Mouse (Mus musculus): ENCODE measurements around the gene Rpp38.

The Rpp38 gene

GRCm38 (mm10) chr2:3332484-3333242, at the start of gene Rpp38:
Gene Rpp38 (minus strand): TSS chr2:3332643.
- DNase-seq (ENCODE audit: low read depth) = peak; percentile 93

DNA sequence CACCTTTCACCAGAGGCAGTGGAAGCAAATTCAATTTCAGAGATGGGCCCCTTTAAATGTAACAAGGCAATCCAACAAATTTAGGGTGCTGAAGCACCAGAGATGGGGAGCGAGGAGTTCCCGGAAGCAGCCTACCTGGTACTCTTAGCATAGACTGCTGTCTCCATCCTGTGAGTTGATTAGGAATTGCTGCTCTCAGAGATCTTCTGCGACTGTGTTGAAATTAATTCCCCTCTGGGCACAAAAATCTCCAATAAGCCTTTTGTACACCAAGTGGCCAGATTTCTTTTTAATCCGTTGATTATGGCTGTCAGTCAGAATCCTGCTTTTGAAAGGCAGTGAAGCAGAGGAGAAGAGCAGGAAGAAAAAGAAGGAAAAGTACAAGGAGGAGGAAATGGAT, 32.7 kb upstream of the Rpp38 start:
- DNase-seq (ENCODE audit: low read depth) = no peak

- no peak for DNase-seq (ENCODE audit: low read depth)
These were observed 28.6 kb upstream of the Rpp38 start for GRCm38 (mm10) chr2:3361067-3361466.

- DNase-seq (ENCODE audit: low read depth) = no peak
These were observed 25.4 kb upstream of the Rpp38 start for GRCm38 (mm10) chr2:3357887-3358286.

- no peak for DNase-seq (ENCODE audit: low read depth)
These were observed 23.9 kb upstream of the Rpp38 start for GRCm38 (mm10) chr2:3356311-3356710.

DNA sequence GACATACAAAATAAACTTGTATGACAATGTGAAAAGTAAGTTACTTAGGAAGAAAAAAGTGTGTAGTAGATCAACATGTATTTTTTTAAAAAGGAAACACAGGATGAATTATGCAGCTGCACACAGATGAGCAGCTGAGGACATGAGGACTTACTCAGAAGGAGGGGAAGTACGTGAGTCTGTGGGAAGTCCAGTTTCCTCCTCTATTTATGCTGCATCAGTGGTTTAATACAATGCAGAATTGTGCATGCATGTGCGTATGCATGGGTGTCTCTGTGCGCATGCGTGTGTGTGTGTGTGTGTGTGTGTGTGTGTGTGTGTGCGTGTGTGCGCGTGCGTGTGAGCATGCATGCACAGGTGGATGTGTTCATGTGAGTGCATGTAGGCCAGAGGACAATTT, 23.4 kb upstream of the Rpp38 start:
- no peak for DNase-seq (ENCODE audit: low read depth)

DNA sequence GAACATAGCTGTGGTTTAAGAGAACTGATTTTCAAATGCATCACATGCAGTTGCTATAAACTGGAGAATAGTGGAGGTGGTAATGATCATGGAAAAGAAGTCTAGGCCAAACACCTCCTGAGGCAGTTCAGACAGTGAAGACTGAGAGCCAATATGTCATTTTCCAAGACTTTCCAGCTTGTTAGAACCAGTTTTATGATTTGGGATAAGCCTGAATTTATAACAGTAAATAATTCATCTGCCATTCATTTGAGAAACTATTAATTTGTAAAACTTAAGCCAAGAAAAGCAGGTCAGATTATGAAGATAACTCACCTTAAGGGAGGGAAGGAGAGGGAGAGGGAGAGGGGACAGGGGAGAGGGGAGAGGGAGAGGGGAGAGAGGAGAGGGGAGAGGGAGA, 20.7 kb upstream of the Rpp38 start:
- DNase-seq (ENCODE audit: low read depth) = no peak

DNA sequence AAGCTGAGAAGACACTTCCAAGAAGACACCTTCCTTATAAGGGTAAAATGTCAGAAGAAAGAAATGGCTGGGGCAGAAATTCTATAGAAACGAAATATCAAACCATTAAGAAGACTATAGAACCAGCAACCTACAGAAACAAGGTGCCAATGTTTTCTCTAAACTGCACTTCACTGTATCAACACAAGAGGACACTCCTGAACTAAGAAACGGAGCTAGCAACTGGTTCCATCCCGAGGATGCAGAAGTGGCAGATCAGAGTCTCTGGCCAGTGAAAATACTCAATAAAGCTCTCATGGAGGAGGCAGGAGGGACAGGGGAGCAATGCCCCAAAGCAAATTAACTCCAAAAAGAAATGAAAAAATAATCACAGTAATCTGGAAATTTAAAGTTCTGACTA, 16.5 kb upstream of the Rpp38 start:
- DNase-seq (ENCODE audit: low read depth) = no peak

DNA sequence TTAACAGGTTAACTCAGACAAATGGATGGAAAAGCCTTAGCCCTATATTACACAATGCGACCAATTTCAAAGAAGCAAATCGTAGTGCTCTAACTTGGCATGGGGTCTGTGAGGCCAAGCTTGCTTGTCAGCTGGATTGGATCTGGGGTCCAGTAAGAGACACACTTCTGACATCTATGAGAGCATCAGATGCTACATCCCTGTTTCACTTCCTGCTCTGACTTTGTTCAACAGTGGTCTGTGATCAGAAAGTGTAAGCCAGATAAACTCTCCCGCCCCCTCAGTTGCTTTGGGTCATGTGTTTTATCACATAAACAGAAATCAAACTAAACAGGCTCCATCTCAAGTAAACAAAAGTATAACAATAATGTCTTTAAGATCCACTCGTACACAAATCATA, 16.0 kb upstream of the Rpp38 start:
- no peak for DNase-seq (ENCODE audit: low read depth)

- DNase-seq (ENCODE audit: low read depth) = peak; percentile 60
These were observed 3.3 kb upstream of the Rpp38 start, which contains the start of gene Acbd7 for GRCm38 (mm10) chr2:3335611-3336301. Gene Acbd7 (plus strand): TSS chr2:3336168.

- no peak for DNase-seq (ENCODE audit: low read depth)
These were observed 1.3 kb upstream of the Rpp38 start for GRCm38 (mm10) chr2:3333761-3334160.

DNA sequence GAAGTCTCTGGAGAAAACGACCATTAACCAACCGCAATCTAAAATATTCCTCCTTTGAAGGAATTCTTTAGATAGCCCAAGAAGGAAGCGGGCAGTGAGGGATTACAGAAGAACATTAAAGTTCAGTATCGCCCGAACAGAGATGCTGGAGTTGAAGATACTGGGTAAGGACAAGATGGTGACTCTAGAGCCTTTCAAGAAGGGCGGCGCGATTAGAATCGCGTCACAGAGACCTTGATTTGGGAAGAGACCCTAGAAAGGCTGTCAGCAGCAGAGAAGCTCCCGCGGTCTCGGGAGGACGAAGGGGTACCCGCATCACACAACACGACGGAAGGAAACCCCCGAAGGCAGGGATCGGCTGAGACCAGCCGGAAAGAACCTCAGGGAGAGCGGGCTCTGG, 387 bp downstream of the Rpp38 start:
- DNase-seq (ENCODE audit: low read depth) = no peak

DNA sequence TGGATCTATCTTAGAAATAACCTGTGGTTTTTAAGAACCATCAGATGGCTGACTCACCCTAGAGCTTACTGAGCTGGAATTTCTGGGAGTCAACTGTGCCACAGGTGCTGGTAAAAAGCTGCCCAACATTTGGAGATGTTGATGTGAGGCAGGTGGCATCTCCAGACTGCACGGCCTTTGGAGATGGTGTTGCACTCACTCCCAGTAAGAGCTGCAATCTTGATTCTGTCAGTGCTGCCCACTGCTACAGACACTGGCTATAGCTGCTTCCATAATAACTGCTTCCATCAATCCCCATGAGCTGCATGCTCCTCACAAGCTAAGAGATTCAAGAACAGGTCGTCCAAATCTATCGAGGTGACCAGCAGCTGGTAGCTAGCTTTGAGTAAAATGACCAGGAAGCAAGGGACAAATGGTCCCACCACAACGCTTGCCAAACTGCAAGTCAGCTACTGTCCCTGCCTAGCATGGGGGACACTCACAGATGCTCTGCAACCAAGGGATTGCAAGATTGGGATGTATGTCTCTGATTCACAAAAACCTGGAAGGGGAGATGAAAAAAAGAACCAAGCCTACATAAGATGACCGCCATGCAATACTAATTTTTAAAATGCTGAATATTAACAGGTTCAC, 1.3 kb downstream of the Rpp38 start:
- DNase-seq (ENCODE audit: low read depth) = no peak

DNA sequence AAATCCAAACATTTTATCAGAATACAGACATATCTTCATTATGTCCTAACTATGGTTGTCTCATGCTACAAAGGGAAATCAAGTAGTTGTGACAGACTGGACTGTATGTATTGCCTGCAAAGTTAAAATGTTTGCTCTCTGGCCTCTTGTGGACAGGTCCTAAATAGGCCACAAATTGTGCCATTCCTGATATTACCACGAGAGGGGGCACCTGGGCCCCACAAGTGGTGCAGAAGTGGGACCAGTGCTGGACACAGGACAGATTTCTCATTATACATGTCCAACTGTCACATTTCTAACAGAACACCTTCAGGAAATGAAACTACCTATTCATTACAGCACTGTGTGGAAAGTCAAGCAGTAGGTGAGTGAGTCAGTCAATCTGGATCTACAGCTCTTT, 5.1 kb downstream of the Rpp38 start:
- DNase-seq (ENCODE audit: low read depth) = no peak

GRCm38 (mm10) chr2:3326547-3326946, 5.9 kb downstream of the Rpp38 start:
- no peak for DNase-seq (ENCODE audit: low read depth)

GRCm38 (mm10) chr2:3324381-3325130, 7.9 kb downstream of the Rpp38 start:
- DNase-seq (ENCODE audit: low read depth) = no peak

- DNase-seq (ENCODE audit: low read depth) = no peak
These were observed 9.3 kb downstream of the Rpp38 start for GRCm38 (mm10) chr2:3323132-3323531.

- DNase-seq (ENCODE audit: low read depth) = no peak
These were observed 26.9 kb downstream of the Rpp38 start for GRCm38 (mm10) chr2:3305426-3306025.

DNA sequence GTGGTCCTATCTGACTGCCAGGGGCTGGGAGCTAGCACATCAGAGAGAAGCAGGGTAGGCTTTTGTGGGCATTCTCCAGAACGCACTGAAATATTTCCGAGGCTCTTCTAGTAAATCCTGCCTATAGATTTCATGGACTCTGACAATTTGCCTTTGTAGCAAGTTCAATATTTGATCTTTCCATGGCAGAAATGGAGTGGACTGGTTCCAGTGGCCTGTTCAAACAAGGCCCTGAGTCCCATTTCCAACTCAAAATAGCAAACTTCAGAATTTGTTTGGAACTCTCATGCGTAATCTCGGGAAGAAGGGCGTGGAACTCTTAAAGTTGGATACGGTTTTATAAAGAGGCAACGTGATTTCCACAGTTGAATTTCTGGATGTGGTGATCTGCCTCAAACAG, 36.6 kb downstream of the Rpp38 start:
- DNase-seq (ENCODE audit: low read depth) = no peak

DNA sequence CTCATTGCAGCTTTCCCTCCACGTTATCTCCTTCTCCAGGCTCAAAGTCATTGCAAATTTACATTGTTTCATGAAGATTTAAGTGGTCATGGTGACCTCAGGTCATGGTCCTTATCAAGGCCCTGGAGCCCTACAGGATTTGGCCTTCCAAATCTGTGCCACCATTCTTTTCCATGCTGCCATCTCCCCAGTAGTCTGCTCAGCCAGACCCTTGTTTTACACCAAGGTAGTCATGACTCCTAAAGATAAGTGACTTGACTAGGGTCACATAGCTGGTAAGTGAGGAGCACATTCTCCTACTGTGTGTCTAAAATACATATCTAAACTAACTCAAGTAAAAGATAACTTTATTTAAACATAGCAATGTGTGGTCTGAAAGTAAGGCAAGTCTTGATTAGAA, 40.3 kb downstream of the Rpp38 start:
- no peak for DNase-seq (ENCODE audit: low read depth)

DNA sequence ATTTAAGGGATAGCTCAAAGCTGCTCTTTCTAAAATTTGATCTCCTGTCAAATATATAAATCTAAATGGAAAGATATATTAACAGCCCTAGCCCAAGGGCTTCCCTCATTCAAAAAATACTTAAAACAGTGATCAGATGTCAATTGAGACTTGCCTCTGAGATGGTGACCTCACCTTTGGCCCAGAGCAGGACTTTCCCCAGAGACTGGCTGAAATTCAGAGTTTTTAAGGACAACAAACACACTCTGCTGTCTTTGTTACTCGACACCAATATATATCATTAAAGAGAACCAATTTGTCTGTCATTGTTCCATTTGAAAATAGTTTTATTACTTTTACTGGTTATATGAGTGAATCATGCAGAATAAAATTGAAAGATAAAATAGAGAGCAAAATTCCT, 42.9 kb downstream of the Rpp38 start:
- DNase-seq (ENCODE audit: low read depth) = no peak

DNA sequence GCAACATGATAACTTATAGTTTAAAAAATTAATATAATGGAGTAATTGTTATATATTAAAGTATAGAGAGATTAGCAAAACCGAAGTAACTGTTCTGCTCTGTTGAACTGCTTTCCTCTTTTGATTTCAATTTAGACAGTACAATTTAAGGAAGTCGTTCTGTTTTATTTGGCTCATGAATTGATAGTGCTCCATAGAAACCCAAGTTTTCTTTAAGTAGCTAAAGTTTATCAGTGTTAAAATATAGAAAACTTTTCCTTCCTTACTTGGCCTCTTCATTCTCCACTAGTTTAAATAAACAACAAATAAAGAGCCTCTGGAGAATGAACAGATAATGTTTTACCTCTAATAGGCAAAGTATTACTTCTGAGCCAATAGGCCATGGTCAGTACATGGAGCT, 46.2 kb downstream of the Rpp38 start:
- DNase-seq (ENCODE audit: low read depth) = no peak

Data from c-Kit-positive CD71-negative TER-119-negative erythroid progenitor cells, embryonic 14.5 days (primary cell).